Mouse (Mus musculus): ENCODE results near the gene Ubap2.

- peak; percentile 64; the same call in 1 of the 2 replicates for TF ChIP-seq POLR2A (IDR thresholded peaks at IDR 0.05; ENCODE audit: borderline replicate concordance, extremely low read depth, insufficient read depth, insufficient read length, poor library complexity, severe bottlenecking)
- no peak for TF ChIP-seq CTCF (IDR thresholded peaks at IDR 0.05; ENCODE audit: borderline replicate concordance, extremely low read depth, insufficient read depth, insufficient read length)
Observed at GRCm38 (mm10) chr4:41314141-41315129, 39.5 kb upstream of the Ubap2 start, which contains the start of gene Dcaf12.

Data from brain, embryonic 14.5 days (tissue).